Mouse (Mus musculus) MEL (cell line): ENCODE results near the gene Anxa2. TPM values are rescaled to one million over a fixed set of nuclear protein-coding genes. Genes with fewer than 3 reads are reported as not detected.
A peak's percentile ranks its signal among the peaks of the same experiment; 100 is the strongest.

ENCODE experiments used
- DNase-seq: peaks from one replicate; pipeline ENCODE4 v3.0.0; 2011; ENCODE audit warnings: low read depth, low spot score
- H3K27ac ChIP-seq: 2 replicates; pipeline ENCODE4 v1.5.1; 2012; ENCODE audit warnings: low read depth, mild to moderate bottlenecking, control low read depth, low read length, moderate library complexity; ENCODE audit not compliant: control insufficient read depth
- H3K27me3 ChIP-seq, 2 experiments: fragments of 150-350 bp in 1 of 2; sonication (generic) in 1 of 2; 2 replicates each; pipeline ENCODE4 v1.6.1; 2012; ENCODE audit warnings: low read length in 2 of 2, mild to moderate bottlenecking in 2 of 2, improper control_type of control experiment in 1 of 2, moderate library complexity in 1 of 2; ENCODE audit not compliant: insufficient read depth in 2 of 2, control insufficient read depth in 1 of 2
- H3K36me3 ChIP-seq, 2 experiments: 2 replicates each; pipeline ENCODE4 v1.6.1; 2012 to 2014; ENCODE audit warnings: low read length in 2 of 2, improper control_type of control experiment in 1 of 2, inconsistent platforms in 1 of 2, mild to moderate bottlenecking in 1 of 2; ENCODE audit not compliant: insufficient read depth in 2 of 2, control insufficient read depth in 1 of 2
- H3K4me1 ChIP-seq, 2 experiments: fragments of 150-350 bp in 1 of 2; sonication (generic) in 1 of 2; 2 replicates each; pipeline ENCODE4 v1.6.1; 2012; ENCODE audit warnings: low read length in 2 of 2, improper control_type of control experiment in 1 of 2, mild to moderate bottlenecking in 1 of 2; ENCODE audit not compliant: insufficient read depth in 2 of 2, control insufficient read depth in 1 of 2
- H3K4me3 ChIP-seq, 2 experiments: fragments of 150-350 bp in 1 of 2; sonication (generic) in 1 of 2; 2 replicates each; pipeline ENCODE4 v1.5.1; 2012; ENCODE audit warnings: low read depth in 2 of 2, low read length in 2 of 2, mild to moderate bottlenecking in 2 of 2, moderate library complexity in 2 of 2, control low read depth in 1 of 2, improper control_type of control experiment in 1 of 2; ENCODE audit not compliant: control insufficient read depth in 1 of 2, insufficient read depth in 1 of 2
- H3K79me2 ChIP-seq: 2 replicates; pipeline ENCODE4 v1.6.1; 2012; ENCODE audit warnings: mild to moderate bottlenecking, low read length, moderate library complexity; ENCODE audit not compliant: control insufficient read depth, poor library complexity, insufficient read depth
- H3K9ac ChIP-seq: 2 replicates; pipeline ENCODE4 v1.6.1; 2012; ENCODE audit warnings: low read depth, mild to moderate bottlenecking, control low read depth, low read length, moderate library complexity; ENCODE audit not compliant: control insufficient read depth, poor library complexity, severe bottlenecking
- H3K9me3 ChIP-seq: fragments of 150-350 bp; sonication (generic); replicated peaks from 2 replicates; pipeline ENCODE4 v1.6.1; 2012; ENCODE audit warnings: mild to moderate bottlenecking, low read length, improper control_type of control experiment, moderate library complexity; ENCODE audit not compliant: insufficient read depth
- CHD2 ChIP-seq: IDR thresholded peaks from 2 replicates; pipeline ENCODE4 v1.6.1; 2011; ENCODE audit warnings: low read length, improper control_type of control experiment
- E2F4 ChIP-seq: IDR thresholded peaks from 2 replicates; pipeline ENCODE4 v1.6.1; 2011; ENCODE audit warnings: low read depth, low read length, improper control_type of control experiment, borderline replicate concordance
- EP300 ChIP-seq, 2 experiments: IDR thresholded peaks; 2 replicates each; pipeline ENCODE4 v1.6.1; 2011; ENCODE audit warnings: improper control_type of control experiment in 2 of 2, low read length in 2 of 2, low read depth in 1 of 2, mild to moderate bottlenecking in 1 of 2
- GATA1 ChIP-seq: IDR thresholded peaks from 2 replicates; pipeline ENCODE4 v1.6.1; 2011; ENCODE audit warnings: low read depth, low read length, improper control_type of control experiment
- KAT2A ChIP-seq: conservative IDR thresholded peaks from 2 replicates; pipeline ENCODE4 v1.6.1; 2012; ENCODE audit warnings: low read depth, low read length, improper control_type of control experiment, inconsistent platforms
- MAFK ChIP-seq: IDR thresholded peaks from 2 replicates; pipeline ENCODE4 v1.6.1; 2011; ENCODE audit warnings: low read depth, mild to moderate bottlenecking, low read length, improper control_type of control experiment, borderline replicate concordance
- MAX ChIP-seq: IDR thresholded peaks from 2 replicates; pipeline ENCODE4 v1.6.1; 2011; ENCODE audit warnings: low read length, improper control_type of control experiment
- MEF2A ChIP-seq: IDR thresholded peaks from 2 replicates; pipeline ENCODE4 v1.6.1; 2014; ENCODE audit warnings: low read depth, mild to moderate bottlenecking, inconsistent platforms, low read length, improper control_type of control experiment; ENCODE audit not compliant: poor library complexity, insufficient replicate concordance, severe bottlenecking; ENCODE audit errors: extremely low read depth
- MXI1 ChIP-seq: IDR thresholded peaks from 2 replicates; pipeline ENCODE4 v1.6.1; 2011; ENCODE audit warnings: mild to moderate bottlenecking, low read depth, low read length, improper control_type of control experiment
- MYB ChIP-seq: IDR thresholded peaks from 2 replicates; pipeline ENCODE4 v1.6.1; 2011; ENCODE audit warnings: mild to moderate bottlenecking, low read depth, low read length, improper control_type of control experiment
- POLR2AphosphoS5 ChIP-seq: IDR thresholded peaks from 2 replicates; pipeline ENCODE4 v1.6.1; 2012; ENCODE audit warnings: low read depth, borderline replicate concordance, mild to moderate bottlenecking, inconsistent platforms, low read length, moderate library complexity, mixed read lengths
- RAD21 ChIP-seq: IDR thresholded peaks from 2 replicates; pipeline ENCODE4 v1.6.1; 2011; ENCODE audit warnings: mild to moderate bottlenecking, low read depth, low read length, improper control_type of control experiment
- SIN3A ChIP-seq: IDR thresholded peaks from 2 replicates; pipeline ENCODE4 v1.6.1; 2012; ENCODE audit warnings: low read length, improper control_type of control experiment, inconsistent platforms
- TBP ChIP-seq: IDR thresholded peaks from 2 replicates; pipeline ENCODE4 v1.8.0; 2011; ENCODE audit warnings: low read depth, low read length, improper control_type of control experiment
- TCF12 ChIP-seq: IDR thresholded peaks from 2 replicates; pipeline ENCODE4 v1.6.1; 2014; ENCODE audit warnings: low read depth, mild to moderate bottlenecking, inconsistent platforms, low read length, improper control_type of control experiment, moderate library complexity
- UBTF ChIP-seq: IDR thresholded peaks from 2 replicates; pipeline ENCODE4 v1.6.1; 2012; ENCODE audit warnings: low read depth, mild to moderate bottlenecking, inconsistent platforms, low read length, improper control_type of control experiment, moderate library complexity, borderline replicate concordance; ENCODE audit not compliant: insufficient read depth
- ZMIZ1 ChIP-seq: IDR thresholded peaks from 2 replicates; pipeline ENCODE4 v1.6.1; 2012; ENCODE audit warnings: low read depth, mild to moderate bottlenecking, inconsistent platforms, low read length, improper control_type of control experiment, moderate library complexity
- ZNF384 ChIP-seq: IDR thresholded peaks from 2 replicates; pipeline ENCODE4 v1.6.1; 2012; ENCODE audit warnings: low read depth, mild to moderate bottlenecking, inconsistent platforms, low read length, improper control_type of control experiment
- polyA plus RNA-seq, 2 experiments: library from polyadenylated mRNA; stranded (reverse) in 1 of 2; unstranded in 1 of 2; fragments of >175 nt in 1 of 2; fragments of >200 nt in 1 of 2; gene quantifications; 2 replicates each; pipeline versions ENCODE4 v1.2.1 to v1.2.4; 2012; ENCODE audit warnings: low replicate concordance in 2 of 2, low read depth in 1 of 2; ENCODE audit not compliant: insufficient read length in 2 of 2, insufficient read depth in 1 of 2, missing spikeins in 1 of 2
- total RNA-seq: library from RNA; depleted of rRNA; stranded (reverse); fragments of 300-350 nt; gene quantifications from 2 replicates; pipeline ENCODE4 v1.2.3, GENCODE M21; 2012

Anxa2 gene
- total and polyA plus RNA-seq, 3 experiments: 33.9 to 190 TPM; not detected in 1

DNA sequence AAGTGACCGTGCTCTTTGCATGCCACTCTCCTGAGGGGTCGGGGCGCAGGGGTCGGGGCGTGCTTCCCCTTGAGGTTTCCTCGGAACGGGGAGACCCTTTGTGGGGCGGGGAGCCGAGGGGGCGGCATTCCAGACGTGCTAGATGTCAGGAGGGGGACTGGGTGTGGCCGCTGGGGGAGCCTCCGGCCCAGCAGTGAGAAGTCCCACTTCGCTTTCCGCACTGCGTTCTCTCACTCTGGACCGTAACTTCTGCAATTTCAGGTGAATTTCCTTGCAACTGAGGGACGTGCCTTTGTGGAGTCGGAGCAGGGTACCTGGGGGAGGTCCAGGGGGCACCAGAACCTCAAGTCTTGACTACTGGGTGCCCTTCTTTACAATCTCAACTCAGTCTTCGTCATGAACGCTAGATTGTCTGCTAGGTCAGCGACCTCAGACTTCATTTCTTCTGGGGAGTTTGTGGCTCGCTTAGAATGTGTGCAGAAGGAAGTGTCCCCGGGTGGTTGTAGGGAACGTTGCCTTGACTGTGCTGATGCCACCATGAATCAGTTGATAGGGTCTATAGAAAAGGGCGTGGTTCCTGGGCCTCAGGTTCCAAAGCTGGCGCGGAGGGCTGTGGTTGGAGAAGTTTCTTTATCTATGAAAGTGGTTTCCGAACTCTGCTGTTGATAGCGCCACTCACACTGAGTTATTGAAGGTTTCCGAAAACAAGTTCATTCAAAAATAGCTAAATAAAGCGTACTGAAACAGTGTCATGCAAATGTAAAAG is 664 bp downstream of the Anxa2 start (continued):
- TF ChIP-seq ZMIZ1: no peak
- TF ChIP-seq TCF12: peak; percentile 74
- peak; percentile 53 for TF ChIP-seq MAX
- TF ChIP-seq E2F4: no peak
- TF ChIP-seq MAFK: 0 out of 2 replicates have a peak, but pooled peaks have one; percentile 57
- TF ChIP-seq POLR2AphosphoS5: no peak
- 0 out of 2 replicates have a peak, but pooled peaks have one; percentile 38 for TF ChIP-seq UBTF
- TF ChIP-seq GATA1: peak; percentile 89
- 0 out of 2 replicates have a peak, but pooled peaks have one; percentile 51 for TF ChIP-seq MXI1
- TF ChIP-seq EP300 (IDR thresholded peaks at IDR 0.05; ENCODE audit: low read depth in 1 of 2, low read length in 2 of 2): peak; percentile 84 to 88
- TF ChIP-seq MYB: 0 out of 2 replicates have a peak, but pooled peaks have one; percentile 51
- no peak for TF ChIP-seq KAT2A
- TF ChIP-seq MEF2A: peak; percentile 54; the same call in 1 of the 2 replicates
- TF ChIP-seq RAD21: no peak
- TF ChIP-seq TBP: peak; percentile 69
- TF ChIP-seq CHD2: no peak
- peak; percentile 88 for TF ChIP-seq SIN3A

DNA sequence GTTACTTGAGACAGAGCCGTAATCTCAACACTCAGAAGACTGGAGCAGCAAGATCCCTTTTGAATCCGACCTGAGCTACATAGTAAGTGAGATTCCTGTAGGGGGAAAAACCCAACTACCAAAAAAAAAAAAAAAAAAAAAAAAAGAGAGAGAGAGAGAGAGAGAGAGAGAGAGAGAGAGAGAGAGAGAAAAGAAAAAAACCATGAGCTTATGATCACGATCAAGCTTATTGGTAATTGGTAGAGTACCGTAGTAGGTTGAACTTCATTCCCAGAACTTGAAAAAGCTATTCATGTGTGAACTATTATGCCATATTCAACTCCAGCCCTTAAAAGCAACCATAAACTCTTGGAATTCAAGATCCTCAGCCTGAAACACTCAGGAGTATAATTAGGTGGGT is 1.3 kb downstream of the Anxa2 start:
- H3K9me3 ChIP-seq: no peaks in the 10 kb centered on the region
- peak overlapping the region; percentile 76 for H3K27ac ChIP-seq
- H3K36me3 ChIP-seq: peaks cover 0 to 52% of the 10 kb centered on the region in 2 experiments; a peak in 2 of 4 replicates
- peak overlapping the region; percentile 27 to 30; a peak in 3 of 4 replicates for H3K4me3 ChIP-seq
- H3K27me3 ChIP-seq: no peaks in the 10 kb centered on the region
- TF ChIP-seq ZNF384 (peak; percentile 75), KAT2A (no peak), UBTF (0 out of 2 replicates have a peak, but pooled peaks have one; percentile 8)
- peaks cover 20 to 62% of the 10 kb centered on the region in 2 experiments for H3K4me1 ChIP-seq
- peak overlapping the region; percentile 1; the same call in 1 of the 2 replicates for H3K9ac ChIP-seq
- no peak for DNase-seq
- H3K79me2 ChIP-seq: no peaks in the 10 kb centered on the region
